Mouse (Mus musculus) liver, postnatal 0 days (tissue): Measurements from ENCODE around the gene Dcakd.

Experiments
- CTCF ChIP-seq: sonication (generic); IDR thresholded peaks from 2 replicates; pipeline ENCODE4 v1.5.1; 2016; ENCODE audit warnings: antibody characterized with exemption, low read depth
- EP300 ChIP-seq: IDR thresholded peaks from 2 replicates; pipeline ENCODE4 v1.6.1; 2016; ENCODE audit warnings: antibody characterized with exemption, low read depth, mild to moderate bottlenecking

DNA sequence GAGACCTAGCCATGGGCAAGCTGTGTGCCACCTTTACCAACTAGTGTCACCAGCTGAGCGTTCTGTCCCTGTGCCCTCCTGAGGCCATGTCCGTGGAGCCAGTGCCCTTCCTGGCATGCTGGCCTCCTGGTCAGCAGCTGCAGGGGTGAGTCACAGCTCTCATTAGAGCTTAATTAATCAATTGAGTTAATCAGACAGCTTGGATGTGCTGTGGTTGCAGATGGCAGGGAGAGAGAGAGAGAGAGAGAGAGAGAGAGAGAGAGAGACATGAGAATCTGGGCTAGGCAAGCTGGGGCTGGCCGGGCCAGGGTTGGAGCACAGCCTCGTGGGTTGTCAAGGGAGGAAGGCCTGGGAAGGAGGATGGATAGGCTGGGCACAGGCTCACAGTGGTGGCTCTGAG lies 43.5 kb downstream of the Dcakd start:
- TF ChIP-seq CTCF (no peak), EP300 (no peak)
